22 mouse cellular contexts compared by ENCODE assay signal in the genomic region with DNA sequence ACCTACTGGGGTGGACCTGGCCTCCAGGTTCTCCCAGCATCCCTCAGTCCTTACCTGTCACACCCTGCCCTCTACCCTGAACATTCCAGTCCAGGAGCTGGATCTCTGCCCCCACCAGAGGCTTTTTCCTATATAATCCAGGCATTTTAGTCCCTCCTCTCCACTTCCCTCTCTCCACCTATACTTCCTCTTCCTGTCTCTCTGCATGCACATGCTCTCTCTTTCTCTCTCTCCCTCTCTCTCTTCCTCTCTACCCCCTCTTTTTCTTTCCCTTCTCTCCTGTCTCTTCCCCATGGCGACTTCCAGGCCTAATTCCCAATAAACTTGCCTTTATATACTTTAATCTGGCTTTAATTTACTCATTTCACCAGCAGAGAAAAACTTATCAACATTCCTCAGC. TPM values are rescaled to one million over a fixed set of nuclear protein-coding genes. Genes with fewer than 3 reads are reported as not detected.
DNase-seq lines count a peak whose midpoint lies in the region; TF ChIP-seq lines count a peak whose summit lies in the region.
"Had no signal": no experiment of that assay in that cellular context is flagged by ENCODE, and none has a peak within 500 bp of the region (broad histone marks: within the 10 kb centered on the region; RNA-seq: fewer than 3 reads in every experiment).

No protein-coding gene starts in this region.

- H3K4me3 ChIP-seq in MEL (ENCODE audit: control insufficient read depth in 1 of 2, insufficient read depth in 1 of 2, low read depth in 2 of 2, low read length in 2 of 2), result peak overlapping the region in 1 of 2 experiments; percentile 3; a peak in 1 of 4 replicates

- TF ChIP-seq CTCF in MEL (IDR thresholded peaks at IDR 0.05 in 2 of 3, conservative IDR thresholded peaks at IDR 0.05 in 1 of 3; ENCODE audit: control insufficient read depth in 1 of 3, insufficient read depth in 1 of 3, low read depth in 2 of 3, low read length in 3 of 3, poor library complexity in 1 of 3, severe bottlenecking in 1 of 3), result no peak

- H3K9ac ChIP-seq in MEL (ENCODE audit: control insufficient read depth, low read depth, low read length, poor library complexity, severe bottlenecking), result peak overlapping the region; percentile 47

- DNase-seq in MEL (ENCODE audit: low read depth, low spot score), result peak; percentile 47
- DNase-seq in thymus, postnatal 14 days, result no peak
- DNase-seq: adrenal gland, adult 2 months; adrenal gland, adult 8-10 months; adrenal gland, postnatal 10 days; adrenal gland, postnatal 14 days; adrenal gland, postnatal 25 days; adrenal gland, postnatal 36 days; B cell, adult 2 months; cerebellum, adult 11 months; cerebellum, adult 11-12 months; cerebellum, adult 18-20 months; cerebellum, adult 2 months; cerebellum, adult 8-10 months had no signal

- no peaks in the 10 kb centered on the region for H3K27me3 ChIP-seq in MEL (ENCODE audit: control insufficient read depth in 1 of 2, insufficient read depth in 2 of 2, low read length in 2 of 2)
- H3K27me3 ChIP-seq: Patski had no signal

- peaks cover 0 to 18% of the 10 kb centered on the region in 2 experiments; a peak in 2 of 4 replicates for H3K4me1 ChIP-seq in MEL (ENCODE audit: control insufficient read depth in 1 of 2, insufficient read depth in 2 of 2, low read length in 2 of 2)

- 0 out of 4 replicates have a peak, but pooled peaks of 1 of the 2 experiments have one; percentile 31 for TF ChIP-seq POLR2A in MEL (IDR thresholded peaks at IDR 0.05; ENCODE audit: control insufficient read depth in 1 of 2, insufficient read depth in 1 of 2, low read depth in 1 of 2, low read length in 2 of 2, poor library complexity in 1 of 2)

- no peaks in the 10 kb centered on the region for H3K79me2 ChIP-seq in MEL (ENCODE audit: control insufficient read depth, insufficient read depth, low read length, poor library complexity)

- no peaks in the 10 kb centered on the region for H3K9me3 ChIP-seq in MEL (replicated peaks; ENCODE audit: insufficient read depth, low read length)
- H3K9me3 ChIP-seq: G1E had no signal

- no peak for TF ChIP-seq RAD21 in MEL (IDR thresholded peaks at IDR 0.05; ENCODE audit: low read depth, low read length)

- peaks cover 0 to 12% of the 10 kb centered on the region in 2 experiments; a peak in 2 of 4 replicates for H3K36me3 ChIP-seq in MEL (ENCODE audit: control insufficient read depth in 1 of 2, insufficient read depth in 2 of 2, low read length in 2 of 2)
- H3K36me3 ChIP-seq: G1E had no signal

- TF ChIP-seq EP300 in MEL (IDR thresholded peaks at IDR 0.05; ENCODE audit: low read depth in 1 of 2, low read length in 2 of 2), result no peak

- H3K27ac ChIP-seq in MEL (ENCODE audit: control insufficient read depth, low read depth, low read length), result no peak overlapping the region

TF ChIP-seq in MEL, 35 proteins besides CTCF, POLR2A, EP300 and RAD21:
- TF ChIP-seq MYC (IDR thresholded peaks at IDR 0.05; ENCODE audit: low read depth, low read length) (peak; percentile 81), RCOR1 (IDR thresholded peaks at IDR 0.05; ENCODE audit: low read depth, low read length) (no peak), HCFC1 (IDR thresholded peaks at IDR 0.05; ENCODE audit: low read depth, low read length) (peak; percentile 67), TAL1 (IDR thresholded peaks at IDR 0.05; ENCODE audit: low read length) (no peak), NRF1 (IDR thresholded peaks at IDR 0.05; ENCODE audit: insufficient read depth, low read depth, low read length, poor library complexity, severe bottlenecking) (peak; percentile 54), MAX (IDR thresholded peaks at IDR 0.05; ENCODE audit: low read length) (peak; percentile 40; the same call in 1 of the 2 replicates), TCF12 (IDR thresholded peaks at IDR 0.05; ENCODE audit: low read depth, low read length) (no peak), ELF1 (IDR thresholded peaks at IDR 0.05; ENCODE audit: low read depth, low read length) (peak; percentile 76), CHD2 (IDR thresholded peaks at IDR 0.05; ENCODE audit: low read length) (no peak)

RNA-seq across cellular contexts. Expression of gene Gtf3c5, which starts 5.0 kb away (rescaled TPM):
- 20.3 and 22.5 TPM in 2 replicates for total RNA-seq in MEL (2012; rRNA removed)
- polyA plus RNA-seq in MEL (2012; ENCODE audit: insufficient read depth in 1 of 2, insufficient read length in 2 of 2, low read depth in 1 of 2, low replicate concordance in 2 of 2, missing spikeins in 1 of 2), result 10 to 100 TPM in 1 of 2 experiments, not detected in 1; 50.2 TPM

RNA-seq across cellular contexts. Expression of gene Cel, which starts 25.4 kb away (rescaled TPM):
- not detected in 2 replicates for total RNA-seq in MEL (2012; rRNA removed)
- not detected for polyA plus RNA-seq in MEL (2012; ENCODE audit: insufficient read depth in 1 of 2, insufficient read length in 2 of 2, low read depth in 1 of 2, low replicate concordance in 2 of 2, missing spikeins in 1 of 2)
- total RNA-seq: adrenal gland, adult 18-20 months; adrenal gland, adult 8-10 months; adrenal gland, postnatal 36 days; CH12.LX; ES-E14; G1E had no signal
- polyA plus RNA-seq: activated CD4-positive, CD25-positive, alpha-beta regulatory T cell, adult 4 months; adrenal gland, adult 2 months; C2C12; CD4-positive, CD25-positive, alpha-beta regulatory T cell, adult 4 months; G1E; Patski had no signal

RNA-seq across cellular contexts. Expression of gene Gfi1b, which starts 33.2 kb away (rescaled TPM):
- 75.1 and 82.9 TPM in 2 replicates for total RNA-seq in MEL (2012; rRNA removed)
- 100 to 1,000 TPM; 194 to 277 TPM for polyA plus RNA-seq in MEL (2012; ENCODE audit: insufficient read depth in 1 of 2, insufficient read length in 2 of 2, low read depth in 1 of 2, low replicate concordance in 2 of 2, missing spikeins in 1 of 2)
- total RNA-seq: adrenal gland, adult 18-20 months; adrenal gland, adult 2 months; adrenal gland, adult 8-10 months; adrenal gland, postnatal 25 days; adrenal gland, postnatal 36 days; ES-E14 had no signal
- polyA plus RNA-seq: C2C12; CD4-positive, CD25-positive, alpha-beta regulatory T cell, adult 4 months; Patski had no signal

RNA-seq across cellular contexts. Expression of gene Tsc1, which starts 52.5 kb away (rescaled TPM):
- 7.5 and 8.0 TPM in 2 replicates for total RNA-seq in MEL (2012; rRNA removed)
- 10 to 100 TPM in 1 of 2 experiments, not detected in 1; 16.4 TPM for polyA plus RNA-seq in MEL (2012; ENCODE audit: insufficient read depth in 1 of 2, insufficient read length in 2 of 2, low read depth in 1 of 2, low replicate concordance in 2 of 2, missing spikeins in 1 of 2)
